Mouse (Mus musculus) small intestine, adult 2 months (tissue): ENCODE data around the gene Maml2.

Experiments used
- CTCF ChIP-seq: fragments of 200-500 bp; IDR thresholded peaks from 2 replicates; pipeline ENCODE4 v1.5.1; 2012; ENCODE audit warnings: low read depth, mild to moderate bottlenecking, control low read depth, inconsistent platforms, low read length, moderate library complexity, mixed read lengths; ENCODE audit not compliant: insufficient replicate concordance, insufficient read length; ENCODE audit errors: extremely low read depth
- POLR2A ChIP-seq: fragments of 200-500 bp; IDR thresholded peaks from 2 replicates; pipeline ENCODE4 v1.6.1; 2012; ENCODE audit warnings: low read depth, mild to moderate bottlenecking, control low read depth, inconsistent platforms, low read length, moderate library complexity

DNA sequence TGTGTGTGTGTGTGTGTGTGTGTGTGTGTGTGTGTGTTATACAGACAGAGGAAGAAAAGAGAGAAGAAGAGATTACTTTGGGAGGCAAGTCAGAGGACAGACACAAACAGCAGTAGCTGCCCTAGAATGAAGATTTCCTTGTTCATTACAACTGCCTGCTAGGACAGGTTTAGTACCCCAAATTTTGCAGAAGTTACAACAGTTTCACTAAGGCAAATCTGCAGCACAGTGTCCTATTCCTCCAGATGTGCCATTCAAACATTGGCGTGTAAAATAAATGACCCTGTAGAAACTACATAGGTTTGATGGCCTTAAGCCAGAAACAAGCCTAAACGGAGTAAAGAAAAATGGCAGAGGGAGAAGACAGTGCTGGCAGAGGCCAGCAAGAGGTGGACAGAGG lies 195.1 kb downstream of the Maml2 start:
- no peak for TF ChIP-seq CTCF
- TF ChIP-seq POLR2A: no peak
